Mouse (Mus musculus) 3T3-L1 (cell line): ENCODE measurements around the gene Trpm1.

Experiments
- DNase-seq: peaks from one replicate; pipeline ENCODE4 v3.0.0-alpha.2; 2015; ENCODE audit warnings: low read depth, low spot score

The Trpm1 gene

DNA sequence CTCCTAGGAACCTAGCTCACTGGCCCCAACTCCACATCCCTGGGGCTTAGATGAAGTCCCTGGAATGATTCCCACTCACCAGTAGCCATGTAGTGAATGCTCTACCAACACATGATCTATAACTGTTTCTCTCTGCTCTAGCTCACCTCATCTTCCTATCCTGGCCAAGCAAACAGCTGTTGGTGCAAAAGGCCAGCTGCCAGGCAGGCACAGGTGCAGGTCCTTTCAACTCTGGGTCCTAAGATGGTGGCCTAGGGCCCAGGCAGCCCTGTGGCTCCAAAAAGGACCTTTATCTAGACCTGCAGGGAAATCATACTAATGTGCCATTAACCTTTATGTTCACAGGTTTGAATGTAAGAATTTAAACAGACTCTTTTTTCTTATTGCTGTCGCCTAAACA is 10.3 kb downstream of the Trpm1 start:
- no peak for DNase-seq

- DNase-seq = peak; percentile 76
Measured at GRCm38 (mm10) chr7:64164997-64165396, 11.4 kb downstream of the Trpm1 start.

DNA sequence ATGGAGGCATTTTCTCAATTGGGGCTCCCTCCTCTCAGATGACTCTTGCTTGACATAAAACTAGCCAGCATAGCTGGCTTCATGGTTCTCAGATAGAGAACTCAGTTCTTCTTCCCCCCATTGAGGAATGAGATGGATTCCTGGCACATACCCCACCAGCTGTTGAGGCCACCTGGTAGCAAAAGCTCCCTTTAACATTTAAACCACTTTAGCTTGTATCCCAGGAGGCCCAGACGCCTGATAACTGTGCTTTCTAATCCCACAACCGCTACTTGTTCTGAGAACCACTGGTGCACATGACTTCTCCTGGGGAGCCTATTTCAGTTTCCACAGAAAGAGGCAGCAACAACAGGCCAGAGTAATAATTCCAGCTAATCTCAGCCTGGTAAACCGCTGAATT is 12.4 kb downstream of the Trpm1 start:
- no peak for DNase-seq

DNA sequence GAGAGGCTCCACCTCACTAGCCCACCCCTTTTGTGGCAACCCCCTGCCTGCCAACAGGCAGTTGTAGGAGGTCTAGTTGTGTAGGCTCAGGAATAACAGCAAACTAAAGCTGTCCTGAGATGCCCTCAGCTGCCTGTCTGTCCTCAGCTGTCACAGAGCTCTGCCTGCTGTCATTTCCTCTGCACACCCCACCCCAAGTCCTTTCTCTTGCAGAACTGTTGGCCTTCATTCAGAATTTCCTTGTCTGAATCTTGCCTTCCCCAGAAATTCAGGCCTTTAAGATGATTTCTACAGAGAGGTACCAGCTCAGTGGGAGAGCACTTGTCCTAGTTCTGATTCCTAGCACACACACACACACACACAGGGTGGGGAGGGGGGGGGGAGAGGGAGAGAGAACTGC is 13.1 kb downstream of the Trpm1 start:
- DNase-seq = no peak

DNA sequence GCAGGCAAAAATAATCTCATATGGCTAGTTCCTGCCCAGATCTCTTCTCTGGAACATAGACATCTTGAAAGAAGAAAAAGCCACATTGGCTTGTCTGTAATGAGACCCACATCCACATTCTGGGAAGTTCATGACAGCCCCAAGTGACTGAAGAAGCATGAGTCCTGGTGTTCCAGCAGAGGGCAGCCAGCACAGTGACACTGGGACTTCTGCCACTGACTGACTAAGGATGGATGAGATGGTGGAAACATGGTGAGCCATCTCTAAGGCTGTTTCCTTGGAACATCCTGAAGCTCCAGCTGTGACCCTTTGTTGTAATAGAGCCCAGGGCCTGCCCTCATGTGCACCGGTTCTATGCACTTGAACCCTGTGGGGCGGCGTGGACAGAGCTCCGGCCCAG is 25.7 kb downstream of the Trpm1 start:
- peak; percentile 45 for DNase-seq

- no peak for DNase-seq
Measured at GRCm38 (mm10) chr7:64185203-64185931, 31.7 kb downstream of the Trpm1 start.

GRCm38 (mm10) chr7:64185932-64186312 is 32.3 kb downstream of the Trpm1 start:
- no peak for DNase-seq

GRCm38 (mm10) chr7:64192261-64192943 is 38.8 kb downstream of the Trpm1 start:
- peak; percentile 51 for DNase-seq

DNA sequence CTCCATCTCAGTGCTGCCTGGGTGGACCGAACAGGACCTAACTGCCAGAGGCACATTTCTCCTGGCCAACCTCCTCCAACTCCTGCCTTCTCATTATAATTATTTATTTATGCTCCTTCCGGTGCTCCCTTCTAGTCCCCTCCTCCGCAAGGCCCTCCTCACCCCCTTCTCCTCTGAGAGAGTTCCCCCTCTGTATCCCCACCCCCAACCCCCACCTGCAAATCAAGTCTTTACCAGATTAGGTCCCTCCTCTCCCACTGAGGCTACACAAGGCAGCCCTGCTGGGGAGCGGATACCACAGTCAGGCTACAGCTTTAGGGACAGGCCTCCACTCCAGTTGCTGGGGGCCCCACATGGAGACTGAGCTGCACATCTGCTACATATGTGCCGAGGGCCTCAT is 39.8 kb downstream of the Trpm1 start:
- no peak for DNase-seq

- no peak for DNase-seq
Measured at GRCm38 (mm10) chr7:64196114-64196513, 42.5 kb downstream of the Trpm1 start.

GRCm38 (mm10) chr7:64208700-64209099 is 55.1 kb downstream of the Trpm1 start:
- DNase-seq = no peak

GRCm38 (mm10) chr7:64212870-64213269 is 59.2 kb downstream of the Trpm1 start:
- DNase-seq = no peak

- no peak for DNase-seq
Measured at GRCm38 (mm10) chr7:64214066-64214465, 60.4 kb downstream of the Trpm1 start.

GRCm38 (mm10) chr7:64215613-64216012 is 62.0 kb downstream of the Trpm1 start:
- DNase-seq = no peak

- DNase-seq = no peak
Measured at GRCm38 (mm10) chr7:64217428-64217827, 63.8 kb downstream of the Trpm1 start.

- peak; percentile 5 for DNase-seq
Measured at GRCm38 (mm10) chr7:64219765-64220164, 66.1 kb downstream of the Trpm1 start.

DNA sequence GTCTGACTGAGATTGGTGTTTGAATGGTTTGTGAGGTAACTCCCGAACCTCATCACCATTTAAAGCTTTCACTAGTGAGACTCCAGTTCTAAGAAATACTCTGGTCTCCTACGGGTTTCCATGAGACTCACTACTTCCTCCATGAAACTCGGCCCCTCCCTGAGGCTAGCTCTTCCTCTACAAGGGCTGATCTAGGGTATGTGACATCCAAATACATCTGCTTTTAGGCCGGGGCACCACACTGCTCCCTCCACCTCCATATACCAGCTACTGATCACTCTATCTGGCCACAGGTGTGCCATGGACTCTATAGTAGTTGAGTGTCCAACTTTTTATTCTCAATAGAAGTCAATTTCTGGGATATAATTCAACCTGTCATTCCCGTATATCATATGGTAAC is 69.6 kb downstream of the Trpm1 start:
- DNase-seq = no peak

- DNase-seq = peak; percentile 82
Measured at GRCm38 (mm10) chr7:64226339-64227194, 72.9 kb downstream of the Trpm1 start.

DNA sequence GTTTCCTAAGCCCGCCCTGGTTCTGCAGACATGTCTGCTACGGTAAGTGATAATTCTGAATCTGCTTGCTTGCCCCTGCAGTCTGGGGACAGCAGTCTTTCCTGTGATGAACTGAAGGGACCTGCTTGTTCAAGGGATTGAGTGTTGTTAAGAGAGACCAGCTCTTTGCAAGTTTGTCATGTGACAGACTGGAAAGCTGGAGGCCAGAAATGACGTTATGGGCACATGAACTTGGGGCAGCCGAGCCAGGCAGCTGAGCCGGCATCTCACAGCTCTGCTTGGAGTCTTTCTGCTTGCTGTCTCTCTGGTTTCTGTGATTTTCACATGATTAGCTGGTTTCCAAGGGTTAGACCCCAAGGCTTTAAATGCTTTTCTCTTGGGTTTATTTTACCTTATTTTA is 74.0 kb downstream of the Trpm1 start:
- no peak for DNase-seq

DNA sequence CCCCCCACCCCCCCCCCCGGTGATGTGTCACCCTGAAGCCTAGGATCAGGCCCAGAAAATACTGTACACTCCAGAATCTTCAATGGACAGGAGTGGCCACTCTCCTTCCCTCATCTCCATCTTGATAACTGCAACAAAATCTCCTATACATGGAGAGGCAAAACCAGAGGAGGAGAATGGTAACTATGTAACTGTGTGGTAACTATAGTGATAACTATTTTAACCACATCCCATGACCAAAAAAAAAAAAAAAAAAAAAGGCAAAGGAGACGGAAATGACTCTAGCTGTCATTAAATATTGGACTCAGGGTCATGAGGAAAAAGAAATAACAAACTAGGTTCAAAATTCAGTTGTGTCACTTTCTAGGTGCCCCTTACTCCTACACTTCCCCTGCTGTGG is 74.7 kb downstream of the Trpm1 start:
- DNase-seq = no peak

GRCm38 (mm10) chr7:64229911-64230310 is 76.3 kb downstream of the Trpm1 start:
- no peak for DNase-seq

GRCm38 (mm10) chr7:64231001-64231400 is 77.4 kb downstream of the Trpm1 start:
- DNase-seq = peak; percentile 15
